Mouse (Mus musculus) macrophage (primary cell): ENCODE results near the gene Atf5. TPM values are rescaled to one million over a fixed set of nuclear protein-coding genes. Genes with fewer than 3 reads are reported as not detected.

Experiments used
- H3K27ac ChIP-seq: fragments of 350-480 bp; formaldehyde crosslinking; 2 replicates; pipeline ENCODE4 v1.9.0; 2021
- H3K36me3 ChIP-seq: fragments of 350-480 bp; formaldehyde crosslinking; 2 replicates; pipeline ENCODE4 v1.9.0; 2021; ENCODE audit errors: inconsistent target
- H3K4me3 ChIP-seq: fragments of 350-480 bp; formaldehyde crosslinking; 2 replicates; pipeline ENCODE4 v1.9.0; 2021; ENCODE audit errors: inconsistent target
- H3K79me2 ChIP-seq: fragments of 350-480 bp; formaldehyde crosslinking; 2 replicates; pipeline ENCODE4 v1.9.0; 2021; ENCODE audit errors: inconsistent target
- WGBS: methylation state at CpG from one replicate; pipeline ENCODE4 v1.1.7; 2026; ENCODE audit warnings: inconsistent platforms; ENCODE audit not compliant: missing documents; 5-methylcytosine and 5-hydroxymethylcytosine counted together
- polyA plus RNA-seq: library from polyadenylated mRNA; stranded (reverse); fragments of 250-400 nt; gene quantifications from 3 replicates; pipeline ENCODE4 v1.2.4, GENCODE M21; 2018; ENCODE audit warnings: inconsistent platforms

Atf5 gene
- polyA plus RNA-seq, 1 experiment from 2014 or later, result 36.4 TPM

- WGBS, result 39% methylated on average over 5 of the region's 5 CpGs
- Histone ChIP-seq H3K4me3 (peak overlapping the region; percentile 90; the same call in 1 of the 2 replicates), H3K36me3 (no peaks in the 10 kb centered on the region), H3K79me2 (peaks cover 84% of the 10 kb centered on the region), H3K27ac (peak overlapping the region; percentile 93)
Measured at GRCm38 (mm10) chr7:44819863-44820262, 3.4 kb upstream of the Atf5 start.

- H3K27ac ChIP-seq, result peak overlapping the region; percentile 93
- H3K36me3 ChIP-seq, result no peaks in the 10 kb centered on the region
- peaks cover 79% of the 10 kb centered on the region for H3K79me2 ChIP-seq
- WGBS, result 93% methylated on average over 2 of the region's 2 CpGs
- peak overlapping the region; percentile 90 for H3K4me3 ChIP-seq
Measured at GRCm38 (mm10) chr7:44819391-44819790, 2.9 kb upstream of the Atf5 start.

- peaks cover 73% of the 10 kb centered on the region for H3K79me2 ChIP-seq
- H3K27ac ChIP-seq, result peak overlapping the region; percentile 93
- peak overlapping the region; percentile 90 for H3K4me3 ChIP-seq
- H3K36me3 ChIP-seq, result no peaks in the 10 kb centered on the region
- 41% methylated on average over 6 of the region's 6 CpGs for WGBS
Measured at GRCm38 (mm10) chr7:44818751-44819235, 2.3 kb upstream of the Atf5 start.

GRCm38 (mm10) chr7:44818164-44818563, 1.7 kb upstream of the Atf5 start:
- WGBS, result 67% methylated on average over 2 of the region's 2 CpGs
- peak overlapping the region; percentile 93 for H3K27ac ChIP-seq

GRCm38 (mm10) chr7:44817441-44817840, 983 bp upstream of the Atf5 start:
- peak overlapping the region; percentile 93 for H3K27ac ChIP-seq
- 20% methylated on average over 3 of the region's 3 CpGs for WGBS
- peak overlapping the region; percentile 90 for H3K4me3 ChIP-seq
- peaks cover 59% of the 10 kb centered on the region for H3K79me2 ChIP-seq
- H3K36me3 ChIP-seq, result no peaks in the 10 kb centered on the region

More at GRCm38 (mm10) chr7:44818164-44818563, 1.7 kb upstream of the Atf5 start:
- H3K4me3 ChIP-seq, result peak overlapping the region; percentile 90
- no peaks in the 10 kb centered on the region for H3K36me3 ChIP-seq
- peaks cover 67% of the 10 kb centered on the region for H3K79me2 ChIP-seq

GRCm38 (mm10) chr7:44815721-44816469, 563 bp downstream of the Atf5 start, which contains the start of the genes Nup62 and Il4i1:
Nup62 (plus strand) TSS chr7:44816088.
Il4i1 (plus strand) TSS chr7:44816387.
- under 1% methylated on average over 61 of the region's 62 CpGs for WGBS
- Histone ChIP-seq H3K79me2 (peaks cover 44% of the 10 kb centered on the region), H3K4me3 (peak within 1 kb of the TSS; percentile 90), H3K36me3 (no peaks in the 10 kb centered on the region), H3K27ac (peak within 1 kb of the TSS; percentile 93)

- Histone ChIP-seq H3K4me3 (peak overlapping the region; percentile 90), H3K79me2 (peaks cover 35% of the 10 kb centered on the region), H3K36me3 (no peaks in the 10 kb centered on the region), H3K27ac (peak overlapping the region; percentile 93)
- 63% methylated on average over 11 of the region's 14 CpGs for WGBS
Measured at GRCm38 (mm10) chr7:44814952-44815553, 1.4 kb downstream of the Atf5 start.

- no peaks in the 10 kb centered on the region for H3K36me3 ChIP-seq
- peaks cover 29% of the 10 kb centered on the region for H3K79me2 ChIP-seq
- no peak overlapping the region for H3K4me3 ChIP-seq
- 90% methylated on average over 2 of the region's 4 CpGs for WGBS
- H3K27ac ChIP-seq, result no peak overlapping the region
Measured at GRCm38 (mm10) chr7:44814423-44814822, 2.0 kb downstream of the Atf5 start.

- Histone ChIP-seq H3K36me3 (no peaks in the 10 kb centered on the region), H3K27ac (no peak overlapping the region), H3K79me2 (peaks cover 25% of the 10 kb centered on the region), H3K4me3 (no peak overlapping the region)
- WGBS, result 96% methylated on average over 3 of the region's 3 CpGs
Measured at GRCm38 (mm10) chr7:44813985-44814384, 2.5 kb downstream of the Atf5 start.

- H3K79me2 ChIP-seq, result peaks cover 13% of the 10 kb centered on the region
- no peaks in the 10 kb centered on the region for H3K36me3 ChIP-seq
- WGBS, result 98% methylated on average over 15 of the region's 20 CpGs
- H3K4me3 ChIP-seq, result no peak overlapping the region
- H3K27ac ChIP-seq, result no peak overlapping the region
Measured at GRCm38 (mm10) chr7:44812651-44813325, 3.7 kb downstream of the Atf5 start.

- 91% methylated on average over 7 of the region's 7 CpGs for WGBS
- no peak overlapping the region for H3K27ac ChIP-seq
- H3K36me3 ChIP-seq, result no peaks in the 10 kb centered on the region
- H3K4me3 ChIP-seq, result no peak overlapping the region
- no peaks in the 10 kb centered on the region; the same call in 1 of the 2 replicates for H3K79me2 ChIP-seq
Measured at GRCm38 (mm10) chr7:44810819-44811557, 5.5 kb downstream of the Atf5 start.

GRCm38 (mm10) chr7:44810365-44810764, 6.1 kb downstream of the Atf5 start:
- H3K4me3 ChIP-seq, result no peak overlapping the region
- no peaks in the 10 kb centered on the region for H3K36me3 ChIP-seq
- H3K27ac ChIP-seq, result no peak overlapping the region
- no peaks in the 10 kb centered on the region; the same call in 1 of the 2 replicates for H3K79me2 ChIP-seq
- WGBS, result 86% methylated on average over 4 of the region's 4 CpGs

GRCm38 (mm10) chr7:44809466-44809865, 7.0 kb downstream of the Atf5 start:
- Histone ChIP-seq H3K4me3 (no peak overlapping the region), H3K36me3 (no peaks in the 10 kb centered on the region), H3K79me2 (no peaks in the 10 kb centered on the region; the same call in 1 of the 2 replicates), H3K27ac (no peak overlapping the region)
- 97% methylated on average over 3 of the region's 3 CpGs for WGBS

- 68% methylated on average over 2 of the region's 2 CpGs for WGBS
- Histone ChIP-seq H3K4me3 (no peak overlapping the region), H3K36me3 (no peaks in the 10 kb centered on the region), H3K27ac (no peak overlapping the region), H3K79me2 (no peaks in the 10 kb centered on the region; the same call in 1 of the 2 replicates)
Measured at GRCm38 (mm10) chr7:44808927-44809326, 7.5 kb downstream of the Atf5 start.
